Mouse (Mus musculus) gastrocnemius, postnatal 4 days (tissue): ENCODE data around the gene Serpinb6a. TPM values are rescaled to one million over a fixed set of nuclear protein-coding genes. Genes with fewer than 3 reads are reported as not detected.

Experiments used
- DNase-seq, 2 experiments: peaks; one replicate each; pipeline ENCODE4 v3.0.0; 2021 to 2022; ENCODE audit warnings: low spot score in 2 of 2, mixed read lengths in 2 of 2
- long read RNA-seq, 2 experiments: library from polyadenylated mRNA; stranded (forward); transcript quantifications; one replicate each; pipeline ENCODE4 v2.0.0; 2021
- total RNA-seq, 2 experiments: library from RNA; stranded (reverse); gene quantifications; 2 replicates each; pipeline ENCODE4 v1.2.3; 2021

The Serpinb6a gene
- 10 to 100 TPM; 77.8 to 80.1 TPM for total RNA-seq
- long read RNA-seq, experiment 1, transcript Serpinb6a-202 (7 exons, 1,547 nt), result major isoform, 20 of 45 reads
- long read RNA-seq, experiment 1, partial matches to known transcripts, result 7 of 45 reads
- long read RNA-seq, experiment 1, other reads (novel, unspliced or antisense), result 14 of 45 reads
- long read RNA-seq, experiment 2, transcript Serpinb6a-202 (7 exons, 1,547 nt), result major isoform, 26 of 49 reads
- long read RNA-seq, experiment 2, partial matches to known transcripts, result 3 of 49 reads
- long read RNA-seq, experiment 2, other reads (novel, unspliced or antisense), result 19 of 49 reads

- peak; percentile 84 to 93 for DNase-seq
Observed at GRCm38 (mm10) chr13:34002058-34003006, at the start of gene Serpinb6a, which contains the start of gene Ripk1. TSS of gene Serpinb6a (minus strand) at chr13:34002794. TSS of gene Ripk1 (plus strand) at chr13:34002363.

GRCm38 (mm10) chr13:34051692-34052091 lies 49.1 kb upstream of the Serpinb6a start:
- no peak for DNase-seq

- no peak for DNase-seq
Observed at GRCm38 (mm10) chr13:34050479-34050878, 47.9 kb upstream of the Serpinb6a start.

GRCm38 (mm10) chr13:34047526-34047925 lies 44.9 kb upstream of the Serpinb6a start:
- no peak for DNase-seq

DNA sequence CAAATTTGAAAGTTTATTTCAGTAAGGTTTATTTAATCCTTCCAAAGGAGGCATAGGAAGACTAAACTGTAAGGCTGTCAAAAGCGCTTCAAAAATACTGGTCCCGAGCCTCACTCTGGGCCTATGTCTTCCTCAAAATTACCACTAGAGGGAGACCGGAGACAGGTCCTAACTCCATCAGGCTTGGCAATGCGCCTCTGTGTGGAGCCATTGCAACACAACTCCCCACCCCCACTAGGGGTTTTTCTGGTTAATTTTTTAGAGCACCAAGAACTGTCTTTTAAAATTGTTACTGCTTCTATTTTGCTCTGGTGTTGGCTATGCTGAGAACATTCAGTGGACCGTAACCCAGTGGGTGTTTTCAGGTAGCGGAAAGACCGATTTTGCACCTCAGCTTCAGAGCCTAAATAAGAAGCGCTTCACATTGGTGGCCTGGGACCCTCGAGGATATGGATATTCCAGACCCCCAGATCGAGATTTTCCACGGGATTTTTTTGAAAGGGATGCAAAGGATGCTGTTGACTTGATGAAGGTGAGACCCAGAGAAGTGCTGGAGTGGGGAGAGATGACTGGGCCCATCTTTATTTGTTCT lies 43.9 kb upstream of the Serpinb6a start:
- DNase-seq, result peak; percentile 63 to 84

DNA sequence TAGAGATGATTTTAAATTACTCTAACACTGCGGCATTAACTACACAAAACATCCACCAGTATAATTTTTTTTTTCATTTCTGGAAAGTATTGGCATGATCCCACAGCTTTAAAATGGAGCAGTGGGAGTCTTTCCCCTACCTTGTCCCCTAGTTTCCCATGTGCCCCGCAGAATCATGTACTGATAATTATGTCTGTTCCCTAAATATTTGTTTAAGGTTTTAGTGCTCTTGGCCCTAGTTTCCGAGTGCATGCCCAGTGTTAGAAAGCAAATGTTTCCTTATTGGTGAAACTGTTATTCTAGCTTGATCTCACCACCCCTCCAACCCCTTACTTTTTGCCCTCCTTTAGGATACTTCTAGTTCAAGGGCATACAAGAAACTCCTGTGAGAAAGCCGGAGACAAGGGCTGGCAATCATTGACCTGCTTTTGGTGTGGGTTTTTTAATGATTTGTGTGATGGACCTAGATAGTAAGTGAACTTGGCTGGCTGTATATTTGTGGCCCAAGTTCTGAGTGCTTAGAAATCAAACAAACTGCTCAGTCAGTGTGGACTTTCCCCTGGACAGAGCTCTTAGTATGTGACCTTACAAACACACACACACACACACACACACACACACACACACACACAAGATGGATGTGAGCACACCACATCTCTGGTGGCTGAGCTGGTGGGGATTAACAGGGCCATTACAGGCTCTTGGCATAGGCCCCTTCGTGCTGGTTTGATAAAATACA lies 43.1 kb upstream of the Serpinb6a start:
- no peak for DNase-seq

GRCm38 (mm10) chr13:34043716-34044393 lies 41.3 kb upstream of the Serpinb6a start:
- DNase-seq, result no peak

- DNase-seq, result no peak
Observed at GRCm38 (mm10) chr13:34040091-34040490, 37.5 kb upstream of the Serpinb6a start.

- DNase-seq, result no peak
Observed at GRCm38 (mm10) chr13:34038901-34039341, 36.3 kb upstream of the Serpinb6a start.

GRCm38 (mm10) chr13:34038056-34038432 lies 35.5 kb upstream of the Serpinb6a start:
- DNase-seq, result peak in 1 of 2 experiments; percentile 13

DNA sequence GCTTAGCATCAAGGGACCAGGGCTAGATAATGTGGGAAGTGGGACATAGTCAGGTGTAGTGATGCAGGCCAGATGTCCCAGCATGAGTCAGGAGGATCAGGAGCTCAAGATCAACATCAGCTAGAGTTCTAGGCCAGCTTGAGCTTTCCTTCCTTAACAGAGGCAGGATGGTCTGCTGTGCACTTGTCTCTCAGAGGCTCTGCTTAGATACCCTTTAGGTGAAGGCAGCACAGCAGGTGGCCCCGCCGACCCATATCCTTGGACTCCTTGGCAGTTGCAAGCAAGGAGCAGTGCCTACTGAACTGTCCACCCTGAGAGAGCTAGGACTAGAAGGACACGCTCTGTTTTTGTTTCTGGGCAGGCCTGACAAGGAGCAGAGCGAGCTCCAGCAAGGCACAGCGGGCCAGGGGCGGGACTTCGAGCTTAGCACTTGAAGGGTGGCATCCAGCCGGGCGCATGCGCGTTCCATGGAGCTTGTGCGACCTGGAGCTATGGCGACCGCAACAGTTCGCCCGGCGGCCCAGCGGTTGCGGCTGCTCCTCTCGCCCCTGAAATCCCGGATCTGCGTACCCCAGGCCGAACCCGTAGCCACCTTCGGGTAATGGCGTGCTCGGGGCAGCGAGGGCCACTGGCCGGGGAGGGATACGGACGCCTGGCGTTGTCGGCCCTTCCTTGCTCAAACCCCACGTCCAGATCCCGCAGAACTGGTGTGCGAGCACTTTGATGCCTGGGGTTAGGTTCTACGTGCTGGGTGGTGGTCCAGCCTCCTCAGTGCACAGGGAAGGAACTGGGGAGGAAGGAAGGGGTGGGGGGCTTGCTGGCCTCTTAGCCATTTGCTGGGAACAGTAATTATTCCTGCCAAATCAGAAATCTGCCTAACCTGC lies 34.8 kb upstream of the Serpinb6a start, which contains the start of gene Bphl:
Gene Bphl, plus strand, starts transcription at position 426 of the 884 bp plus-strand sequence.
- DNase-seq, result peak; percentile 80 to 94

GRCm38 (mm10) chr13:34036726-34037125 lies 34.1 kb upstream of the Serpinb6a start:
- no peak for DNase-seq

DNA sequence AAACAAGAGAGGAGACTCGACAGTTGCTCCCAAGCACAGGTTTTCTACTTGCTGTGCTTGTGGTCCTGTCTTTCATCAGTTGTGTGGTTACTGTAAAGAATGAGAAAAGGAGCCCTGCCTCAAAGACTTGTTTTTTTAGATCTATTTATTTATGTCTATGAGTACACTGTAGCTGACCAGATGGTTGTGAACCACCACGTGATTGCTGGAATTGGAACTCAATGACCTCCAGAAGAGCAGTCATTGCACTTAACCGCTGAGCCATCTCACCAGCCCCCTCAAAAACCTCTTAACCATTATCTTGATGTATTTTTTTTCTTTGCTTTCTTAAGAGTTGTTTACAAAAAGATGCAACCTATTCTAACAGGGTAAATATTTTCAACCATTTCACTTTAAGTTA lies 32.8 kb upstream of the Serpinb6a start:
- DNase-seq, result no peak

GRCm38 (mm10) chr13:34032041-34032440 lies 29.4 kb upstream of the Serpinb6a start:
- DNase-seq, result no peak

DNA sequence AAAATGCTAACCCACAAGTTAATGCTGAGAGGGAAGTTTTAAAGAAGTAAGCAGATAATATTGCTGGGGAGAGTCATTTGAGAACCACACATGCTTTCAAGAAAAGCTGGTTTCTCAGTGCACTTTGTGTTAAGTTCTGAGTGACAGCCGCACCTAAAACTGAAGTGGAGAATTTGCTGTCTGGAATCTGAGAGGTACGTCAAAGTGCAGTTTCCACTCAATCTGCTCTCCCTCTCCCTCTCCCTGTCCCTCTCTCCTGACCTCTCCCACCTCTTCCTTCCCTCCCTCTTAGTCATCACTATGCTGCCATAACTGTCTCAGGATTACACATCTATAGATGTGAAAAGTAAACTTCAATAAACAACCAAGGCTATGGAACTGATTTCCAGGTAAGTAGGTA lies 19.4 kb upstream of the Serpinb6a start:
- DNase-seq, result no peak

DNA sequence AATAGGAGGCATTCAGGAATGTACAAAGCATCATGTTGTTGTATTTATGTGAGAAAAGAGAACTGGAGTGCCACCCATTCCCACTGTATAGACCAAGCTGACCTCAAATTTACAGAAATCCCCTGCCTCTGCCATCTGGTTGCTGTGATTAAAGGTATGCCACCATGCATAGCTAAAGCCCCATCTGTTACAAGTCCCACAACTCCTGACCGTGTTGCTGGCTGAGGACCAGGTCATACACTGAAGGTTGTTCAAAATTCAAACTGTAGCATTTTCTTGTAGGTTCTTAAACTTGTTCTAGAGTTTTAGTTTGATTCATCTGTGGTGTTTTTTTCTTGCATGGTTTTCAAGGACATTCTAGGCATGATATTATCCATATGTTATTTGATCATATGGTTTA lies 15.9 kb upstream of the Serpinb6a start:
- DNase-seq, result no peak

GRCm38 (mm10) chr13:34016927-34017569 lies 14.5 kb upstream of the Serpinb6a start:
- DNase-seq, result no peak

DNA sequence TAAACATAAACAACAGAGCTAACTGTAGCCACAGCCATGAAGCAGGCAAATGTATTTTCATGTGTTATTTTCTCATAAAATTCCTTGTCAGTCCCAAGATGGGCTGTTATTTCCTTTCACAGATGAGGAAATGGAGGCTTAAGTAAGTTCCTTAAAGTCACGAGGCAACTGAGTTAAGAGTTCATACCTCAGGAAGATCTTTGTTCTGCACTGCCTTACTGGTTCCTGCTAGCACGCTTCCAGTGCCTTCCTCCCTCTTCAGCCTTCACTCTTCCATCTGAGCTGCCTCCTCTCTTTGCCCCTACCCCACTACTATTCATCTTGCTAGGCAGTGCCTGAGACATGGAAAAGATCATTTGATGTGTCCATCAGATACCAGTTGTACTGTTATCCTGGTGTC lies 4.6 kb upstream of the Serpinb6a start:
- DNase-seq, result no peak

DNA sequence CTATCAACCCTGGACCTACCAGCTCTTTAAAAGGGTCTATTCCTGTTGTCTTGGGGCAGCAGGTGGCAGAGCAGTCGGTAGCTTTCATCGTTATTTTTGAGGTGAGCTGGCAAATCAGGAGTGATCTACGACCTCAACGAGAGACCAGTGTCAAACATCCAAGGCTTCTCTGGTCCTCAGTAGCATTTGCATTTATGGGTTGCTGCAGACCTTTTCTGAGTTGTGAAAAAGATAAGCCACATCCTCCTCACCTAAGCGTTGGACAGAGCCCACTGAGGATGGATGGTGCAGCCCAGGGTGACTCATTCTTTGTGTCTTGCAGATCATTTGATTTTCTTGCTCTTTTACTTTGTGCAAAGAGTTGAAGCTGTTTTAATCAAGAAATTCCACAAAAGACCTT lies 464 bp upstream of the Serpinb6a start:
- no peak for DNase-seq
